In the genomic region with DNA sequence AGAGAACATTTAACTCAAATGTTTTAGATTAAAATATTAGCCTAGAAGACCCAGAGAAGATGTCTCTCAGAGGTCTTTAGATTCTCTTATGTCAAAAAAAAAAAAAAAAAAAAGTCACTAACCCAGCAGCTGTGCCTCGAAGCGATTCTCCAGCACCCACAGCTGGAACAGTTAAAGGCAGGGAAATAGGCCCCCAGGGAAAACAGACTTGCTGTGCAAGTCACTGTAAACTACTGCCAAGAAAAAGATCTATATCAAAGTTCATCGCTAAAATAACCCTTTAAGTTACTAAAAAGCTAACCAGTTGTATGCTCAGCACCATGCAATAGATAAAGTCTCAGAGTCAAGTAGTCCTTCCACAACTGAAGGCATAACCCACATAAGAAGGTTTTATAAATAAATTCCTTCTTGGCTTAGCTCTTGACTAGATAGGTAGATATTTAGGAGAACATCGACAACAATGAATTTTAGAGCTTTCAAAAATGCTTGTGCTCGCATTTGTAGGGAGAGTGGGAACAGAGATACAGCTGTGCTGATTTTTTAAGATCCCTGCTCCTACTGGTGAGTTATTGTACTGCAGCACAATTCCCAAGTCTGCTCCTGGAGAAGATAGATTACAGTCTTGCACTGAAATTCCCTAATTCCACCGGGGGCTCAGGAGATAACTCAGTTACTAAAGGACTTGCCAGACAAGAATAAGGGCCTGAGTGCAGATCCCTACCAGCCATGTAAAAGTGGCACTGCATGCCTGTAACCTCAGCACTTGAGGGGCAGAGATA, we compare ENCODE assay signal across 13 mouse cellular contexts. TPM values are rescaled to one million over a fixed set of nuclear protein-coding genes. Genes with fewer than 3 reads are reported as not detected.
DNase-seq lines count a peak whose midpoint lies in the region; ATAC-seq and TF ChIP-seq lines count a peak whose summit lies in the region.
"Had no signal": no experiment of that assay in that cellular context is flagged by ENCODE, and none has a peak within 500 bp of the region (broad histone marks: within the 10 kb centered on the region; RNA-seq: fewer than 3 reads in every experiment).

No protein-coding gene starts in this region.

- no peaks in the 10 kb centered on the region for H3K36me3 ChIP-seq in heart, embryonic 12.5 days
- no peaks in the 10 kb centered on the region for H3K36me3 ChIP-seq in midbrain, embryonic 11.5 days (ENCODE audit: control insufficient read depth, insufficient read depth, low read length)
- H3K36me3 ChIP-seq in midbrain, embryonic 16.5 days (ENCODE audit: control insufficient read depth, insufficient read depth, low read length), result no peaks in the 10 kb centered on the region
- H3K36me3 ChIP-seq in forebrain, embryonic 16.5 days (ENCODE audit: control insufficient read depth, insufficient read depth), result no peaks in the 10 kb centered on the region
- H3K36me3 ChIP-seq: heart, embryonic 13.5 days; limb, embryonic 12.5 days had no signal

- H3K4me3 ChIP-seq in heart, embryonic 12.5 days, result no peak overlapping the region
- H3K4me3 ChIP-seq in midbrain, embryonic 11.5 days (ENCODE audit: low read depth, low read length), result no peak overlapping the region
- no peak overlapping the region for H3K4me3 ChIP-seq in midbrain, embryonic 16.5 days (ENCODE audit: low read depth, low read length)
- no peak overlapping the region for H3K4me3 ChIP-seq in cerebellum, adult 2 months (replicated peaks; ENCODE audit: insufficient read depth, low read depth, low read length)
- no peak overlapping the region for H3K4me3 ChIP-seq in forebrain, embryonic 16.5 days (replicated peaks; ENCODE audit: low read length)
- H3K4me3 ChIP-seq: heart, embryonic 13.5 days; limb, embryonic 12.5 days had no signal

- ATAC-seq in heart, embryonic 12.5 days (ENCODE audit: insufficient number of reproducible peaks, low FRiP score), result no peak
- ATAC-seq in midbrain, embryonic 11.5 days (ENCODE audit: low FRiP score), result no peak
- ATAC-seq in midbrain, embryonic 16.5 days, result no peak
- no peak for ATAC-seq in forebrain, embryonic 16.5 days

- H3K9me3 ChIP-seq in heart, embryonic 12.5 days (replicated peaks), result no peaks in the 10 kb centered on the region; the same call in 1 of the 2 replicates
- no peaks in the 10 kb centered on the region for H3K9me3 ChIP-seq in midbrain, embryonic 11.5 days (ENCODE audit: control insufficient read depth, low read length)
- no peaks in the 10 kb centered on the region for H3K9me3 ChIP-seq in midbrain, embryonic 16.5 days (replicated peaks; ENCODE audit: control insufficient read depth, low read length, poor library complexity, severe bottlenecking)
- no peaks in the 10 kb centered on the region for H3K9me3 ChIP-seq in forebrain, embryonic 16.5 days (ENCODE audit: control insufficient read depth, low read length)
- H3K9me3 ChIP-seq: heart, embryonic 13.5 days; limb, embryonic 12.5 days had no signal

- no peaks in the 10 kb centered on the region for H3K4me1 ChIP-seq in heart, embryonic 12.5 days (replicated peaks)
- H3K4me1 ChIP-seq in midbrain, embryonic 11.5 days (ENCODE audit: control insufficient read depth, insufficient read depth, low read length), result no peaks in the 10 kb centered on the region
- no peaks in the 10 kb centered on the region for H3K4me1 ChIP-seq in midbrain, embryonic 16.5 days (ENCODE audit: control insufficient read depth, insufficient read depth, low read length)
- no peaks in the 10 kb centered on the region for H3K4me1 ChIP-seq in cerebellum, adult 2 months (ENCODE audit: control insufficient read depth, insufficient read depth, low read length)
- H3K4me1 ChIP-seq in forebrain, embryonic 16.5 days (replicated peaks; ENCODE audit: control insufficient read depth, insufficient read depth, low read length), result no peaks in the 10 kb centered on the region
- H3K4me1 ChIP-seq: heart, embryonic 13.5 days; limb, embryonic 12.5 days had no signal

- no peak overlapping the region for H3K4me2 ChIP-seq in heart, embryonic 12.5 days
- H3K4me2 ChIP-seq in midbrain, embryonic 11.5 days, result no peak overlapping the region
- no peak overlapping the region for H3K4me2 ChIP-seq in midbrain, embryonic 16.5 days (ENCODE audit: low read length)
- H3K4me2 ChIP-seq in forebrain, embryonic 16.5 days (ENCODE audit: low read length), result no peak overlapping the region
- H3K4me2 ChIP-seq: heart, embryonic 13.5 days; limb, embryonic 12.5 days had no signal

- WGBS in heart, embryonic 12.5 days, result 48% methylated on average over 6 of the region's 6 CpGs
- WGBS in midbrain, embryonic 11.5 days, result 63% methylated on average over 6 of the region's 6 CpGs
- WGBS in midbrain, embryonic 16.5 days, result 57% methylated on average over 6 of the region's 6 CpGs
- WGBS in cerebellum, adult 2 months, result 57% methylated on average over 6 of the region's 6 CpGs
- 61% methylated on average over 6 of the region's 6 CpGs for WGBS in forebrain, embryonic 16.5 days

- no peak for TF ChIP-seq POLR2A in cerebellum, adult 2 months (IDR thresholded peaks at IDR 0.05; ENCODE audit: borderline replicate concordance, insufficient read depth, low read length)

- no peak for TF ChIP-seq CTCF in cerebellum, adult 2 months (IDR thresholded peaks at IDR 0.05; ENCODE audit: borderline replicate concordance, insufficient read depth, low read depth, low read length)

- no peak overlapping the region for H3K9ac ChIP-seq in heart, embryonic 12.5 days
- no peak overlapping the region for H3K9ac ChIP-seq in midbrain, embryonic 11.5 days (ENCODE audit: low read length)
- H3K9ac ChIP-seq in midbrain, embryonic 16.5 days (ENCODE audit: low read depth, low read length), result no peak overlapping the region
- H3K9ac ChIP-seq in forebrain, embryonic 16.5 days (replicated peaks; ENCODE audit: low read depth, low read length), result no peak overlapping the region
- H3K9ac ChIP-seq: heart, embryonic 13.5 days; limb, embryonic 12.5 days had no signal

- H3K27me3 ChIP-seq in heart, embryonic 12.5 days (replicated peaks), result no peaks in the 10 kb centered on the region
- H3K27me3 ChIP-seq in midbrain, embryonic 11.5 days (ENCODE audit: control insufficient read depth, insufficient read depth, low read length), result no peaks in the 10 kb centered on the region
- no peaks in the 10 kb centered on the region for H3K27me3 ChIP-seq in midbrain, embryonic 16.5 days (ENCODE audit: control insufficient read depth, insufficient read depth, low read depth, low read length)
- no peaks in the 10 kb centered on the region for H3K27me3 ChIP-seq in cerebellum, adult 2 months (ENCODE audit: control insufficient read depth, insufficient read depth, low read length)
- no peaks in the 10 kb centered on the region for H3K27me3 ChIP-seq in forebrain, embryonic 16.5 days (replicated peaks; ENCODE audit: control insufficient read depth, insufficient read depth, low read length)
- H3K27me3 ChIP-seq: heart, embryonic 13.5 days; limb, embryonic 12.5 days had no signal

- peak; percentile 5 for DNase-seq in heart, postnatal 4 days
- DNase-seq in midbrain, embryonic 11.5 days (ENCODE audit: low spot score, missing footprints), result peak; percentile 86
- DNase-seq in embryo, embryonic 10.5 days (ENCODE audit: low spot score), result peak; percentile 61
- peak; percentile 11 for DNase-seq in retina, postnatal 7 days (ENCODE audit: low read depth, low spot score)
- DNase-seq in cerebellum, adult 2 months, result no peak
- DNase-seq: kidney, adult 8-10 months; thymus, postnatal 4 days had no signal

- H3K27ac ChIP-seq in heart, embryonic 12.5 days (ENCODE audit: poor library complexity, severe bottlenecking), result no peak overlapping the region
- H3K27ac ChIP-seq in midbrain, embryonic 11.5 days (ENCODE audit: low read depth, low read length), result no peak overlapping the region
- H3K27ac ChIP-seq in midbrain, embryonic 16.5 days (ENCODE audit: low read length), result no peak overlapping the region
- no peak overlapping the region for H3K27ac ChIP-seq in cerebellum, adult 2 months (ENCODE audit: insufficient read depth, low read length)
- H3K27ac ChIP-seq in forebrain, embryonic 16.5 days (ENCODE audit: low read length), result no peak overlapping the region
- H3K27ac ChIP-seq: heart, embryonic 13.5 days; limb, embryonic 12.5 days had no signal

RNA-seq across cellular contexts. Expression of a gene that starts 31.5 kb away (rescaled TPM):
- total RNA-seq in heart, postnatal 4 days (2021), result 10 to 100 TPM; 52.2 to 52.9 TPM
- 164 and 175 TPM in 2 replicates for polyA plus RNA-seq in heart, embryonic 12.5 days (2016; fragmentation: Nextera tagmentation; extraction: Ambion mirVana)
- 412 and 434 TPM in 2 replicates for polyA plus RNA-seq in midbrain, embryonic 11.5 days (2014; fragmentation: Nextera tagmentation; extraction: Ambion mirVana)
- 201 and 213 TPM in 2 replicates for polyA plus RNA-seq in midbrain, embryonic 16.5 days (2015; fragmentation: Nextera tagmentation; extraction: Ambion mirVana)
- 58.6 and 62.9 TPM in 2 replicates for polyA plus RNA-seq in cerebellum, adult 2 months (2012; rRNA removed)
- polyA plus RNA-seq in forebrain, embryonic 16.5 days (2015; fragmentation: Nextera tagmentation; extraction: Ambion mirVana), result 220 and 252 TPM in 2 replicates

RNA-seq across cellular contexts. Expression of a gene that starts 31.9 kb away (rescaled TPM):
- total RNA-seq in heart, postnatal 4 days (2021), result 10 to 100 TPM; 10.5 to 11.3 TPM
- 11.8 and 12.9 TPM in 2 replicates for polyA plus RNA-seq in heart, embryonic 12.5 days (2016; fragmentation: Nextera tagmentation; extraction: Ambion mirVana)
- 7.3 and 8.3 TPM in 2 replicates for polyA plus RNA-seq in midbrain, embryonic 11.5 days (2014; fragmentation: Nextera tagmentation; extraction: Ambion mirVana)
- polyA plus RNA-seq in midbrain, embryonic 16.5 days (2015; fragmentation: Nextera tagmentation; extraction: Ambion mirVana), result 10.1 and 11.8 TPM in 2 replicates
- 6.7 and 7.1 TPM in 2 replicates for polyA plus RNA-seq in cerebellum, adult 2 months (2012; rRNA removed)
- polyA plus RNA-seq in forebrain, embryonic 16.5 days (2015; fragmentation: Nextera tagmentation; extraction: Ambion mirVana), result 9.6 and 9.9 TPM in 2 replicates

RNA-seq across cellular contexts. Expression of a gene that starts 40.8 kb away (rescaled TPM):
- total RNA-seq in heart, postnatal 4 days (2021), result not detected
- polyA plus RNA-seq in heart, embryonic 12.5 days (2016; fragmentation: Nextera tagmentation; extraction: Ambion mirVana), result not detected in 2 replicates
- 0.41 and 0.68 TPM in 2 replicates for polyA plus RNA-seq in midbrain, embryonic 11.5 days (2014; fragmentation: Nextera tagmentation; extraction: Ambion mirVana)
- polyA plus RNA-seq in midbrain, embryonic 16.5 days (2015; fragmentation: Nextera tagmentation; extraction: Ambion mirVana), result 15.3 and 24.7 TPM in 2 replicates
- polyA plus RNA-seq in cerebellum, adult 2 months (2012; rRNA removed), result 0.55 and 0.80 TPM in 2 replicates
- 0.24 TPM in 1 of 2 replicates, not detected in the other for polyA plus RNA-seq in forebrain, embryonic 16.5 days (2015; fragmentation: Nextera tagmentation; extraction: Ambion mirVana)
- polyA plus RNA-seq: heart, embryonic 13.5 days; limb, embryonic 12.5 days; small intestine, adult 2 months had no signal

Comparison
In these comparisons a context has a peak if more than half of its experiments do, and no peak if none do; other contexts are left out.
1. DNase-seq: peak in heart, postnatal 4 days (single experiment), midbrain, embryonic 11.5 days (single experiment), embryo, embryonic 10.5 days (single experiment) and retina, postnatal 7 days (single experiment); none in cerebellum, adult 2 months (0 of 2).